Mouse (Mus musculus) spleen, postnatal 10 days (tissue): ENCODE results near the gene Sap18.
"Not testable (repeated sequence)": the region's sequence is repeated elsewhere in the genome, so short reads cannot be mapped to it uniquely, and the experiment has no call there.

Source experiments
- DNase-seq, 2 experiments: peaks; one replicate each; pipeline ENCODE4 v3.0.0; 2021 to 2022; ENCODE audit warnings: low spot score in 2 of 2

The Sap18 gene

DNA sequence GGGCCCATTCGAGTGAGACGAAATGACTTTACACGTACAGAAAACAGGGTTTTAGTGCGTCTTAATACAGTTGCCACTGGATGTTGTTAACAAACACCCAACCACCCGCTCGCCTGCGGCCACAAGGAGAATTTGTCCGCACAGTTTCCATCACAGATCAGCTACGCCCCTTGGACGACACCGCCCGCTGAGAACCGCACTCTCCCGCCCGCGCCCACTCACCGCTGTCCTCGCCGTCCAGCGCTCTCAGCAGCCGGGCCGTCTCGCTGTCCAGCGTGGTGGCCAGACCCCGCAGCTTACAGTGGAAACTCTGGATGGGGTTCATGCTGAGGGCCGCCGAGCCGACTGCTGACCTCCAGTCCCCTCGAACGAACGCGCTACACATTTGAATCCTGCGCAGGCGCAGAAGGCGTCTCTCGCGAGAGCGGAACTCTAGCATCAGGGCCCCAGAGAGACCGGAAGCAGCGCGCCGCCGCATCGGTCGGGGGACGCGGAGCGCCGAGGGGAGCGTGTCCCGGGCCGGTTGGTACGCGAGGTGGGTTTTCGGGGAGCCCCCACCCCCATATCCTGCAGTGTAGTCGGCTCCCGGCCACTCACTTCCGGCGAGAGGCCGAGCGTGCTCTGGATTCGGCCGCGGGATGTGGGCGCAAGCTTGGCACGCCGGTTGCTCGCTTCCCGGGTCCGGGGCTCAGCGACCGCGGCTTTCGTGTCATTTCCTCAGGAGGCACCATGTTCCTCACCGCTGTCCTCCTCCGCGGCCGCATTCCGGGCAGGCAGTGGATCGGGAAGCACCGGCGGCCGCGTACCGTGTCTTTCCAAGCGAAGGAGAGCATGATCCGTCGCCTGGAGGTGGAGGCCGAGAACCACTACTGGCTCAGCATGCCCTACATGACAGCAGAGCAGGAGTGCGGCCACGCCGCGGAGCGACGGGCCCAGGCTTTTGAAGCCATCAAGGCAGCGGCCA, 28.1 kb downstream of the Sap18 start, which contains the start of the genes Ska3 and Mrpl57:
Gene Ska3, minus strand, starts transcription at position 398 of the 964 bp plus-strand sequence.
Gene Mrpl57, plus strand, starts transcription at position 447 of the 964 bp plus-strand sequence.
- DNase-seq, result peak; percentile 95

DNA sequence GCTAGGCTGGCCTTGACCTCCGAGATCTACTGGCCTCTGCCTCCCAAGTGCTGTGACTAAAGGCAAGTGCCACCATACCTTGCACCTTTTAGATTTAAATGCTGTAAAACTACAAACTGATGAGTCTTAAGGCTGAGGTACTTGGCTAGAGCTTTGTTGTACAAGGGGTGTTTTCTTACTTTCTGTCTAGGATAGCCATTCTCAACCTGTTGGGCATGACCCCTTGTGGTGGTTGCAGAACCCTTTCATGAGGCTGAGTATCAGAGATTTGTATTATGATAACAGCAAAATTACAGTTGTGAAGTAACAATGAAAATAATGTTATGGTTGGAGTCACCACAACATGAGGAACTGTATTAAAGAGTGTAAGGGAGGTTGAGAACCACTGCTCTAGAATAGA, 29.3 kb downstream of the Sap18 start:
- peak in 1 of 2 experiments; percentile 13 for DNase-seq

DNA sequence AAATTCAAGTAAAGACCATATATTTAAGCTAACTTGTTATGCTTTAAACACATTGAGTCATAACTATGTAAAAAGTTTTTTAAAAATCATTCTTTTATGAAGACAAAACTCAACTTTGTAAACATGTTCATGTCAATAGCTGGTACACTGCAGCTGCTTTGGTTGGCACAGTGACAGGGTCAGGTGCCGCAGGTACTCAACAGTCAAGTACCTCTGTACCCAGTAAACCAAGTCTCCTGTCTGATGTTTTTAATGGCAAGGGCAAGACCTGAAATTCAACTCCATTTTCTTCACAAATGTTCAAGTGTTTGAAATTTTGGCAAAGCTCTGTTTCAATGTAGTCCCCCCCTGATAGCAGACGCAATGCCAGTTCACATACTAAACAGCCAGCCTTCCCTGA, 35.5 kb downstream of the Sap18 start:
- no peak for DNase-seq

DNA sequence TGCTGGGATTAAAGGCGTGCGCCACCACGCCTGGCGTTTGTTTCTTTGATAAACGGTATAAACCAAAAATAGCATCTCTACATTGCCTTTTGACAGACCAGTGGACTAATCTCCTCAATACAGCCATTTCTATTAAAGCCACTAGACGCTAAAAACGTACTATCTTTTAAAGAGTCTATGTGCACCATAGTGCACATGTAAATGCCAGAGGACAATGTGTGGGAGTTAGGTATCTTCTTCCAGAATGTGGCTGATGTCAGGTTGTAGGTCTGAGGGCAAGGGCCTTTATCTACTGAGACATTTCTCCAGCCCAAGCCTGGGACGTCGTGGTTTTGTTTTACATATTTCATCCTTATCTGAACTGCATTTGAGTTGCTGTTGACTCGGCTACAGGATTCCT, 37.2 kb downstream of the Sap18 start:
- DNase-seq, result no peak

DNA sequence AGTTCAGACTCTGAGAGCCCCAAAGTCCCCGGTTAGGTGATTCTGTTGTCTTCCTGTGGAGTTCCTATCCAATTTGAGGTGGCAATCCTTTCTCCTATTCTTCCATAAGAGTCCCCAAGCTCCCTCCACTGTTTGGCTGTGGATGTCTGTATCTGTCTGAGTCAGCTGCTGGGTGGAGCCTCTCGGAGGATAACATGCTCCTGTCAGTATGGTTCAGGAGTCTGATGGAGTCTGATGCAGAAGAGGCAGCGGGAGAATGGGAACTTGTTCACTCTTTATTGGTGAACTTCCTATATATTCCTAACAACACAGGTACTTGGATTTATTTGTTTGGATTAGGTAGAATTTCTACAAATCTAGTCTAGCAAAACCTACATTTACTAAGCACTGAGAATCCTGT, 46.6 kb downstream of the Sap18 start:
- no peak for DNase-seq

DNA sequence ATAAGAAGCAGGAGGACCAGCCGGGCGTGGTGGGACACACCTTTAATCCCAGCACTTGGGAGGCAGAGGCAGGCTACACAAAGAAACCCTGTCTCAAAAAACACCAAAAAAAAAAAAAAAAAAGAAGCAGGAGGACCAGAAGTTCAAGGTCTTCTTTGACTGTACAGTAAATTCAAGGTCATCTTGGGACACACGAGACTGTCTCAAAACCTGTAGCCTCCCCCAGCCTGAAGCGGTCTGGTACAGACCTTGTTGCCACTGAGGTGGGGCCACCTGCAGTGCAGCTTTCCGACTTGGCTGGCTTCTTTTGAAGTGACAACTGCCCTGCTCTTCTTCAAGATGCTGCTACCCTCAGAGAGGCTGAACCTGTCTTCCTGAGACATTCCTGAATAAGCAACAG, 50.1 kb downstream of the Sap18 start:
- not testable (repeated sequence) for DNase-seq

DNA sequence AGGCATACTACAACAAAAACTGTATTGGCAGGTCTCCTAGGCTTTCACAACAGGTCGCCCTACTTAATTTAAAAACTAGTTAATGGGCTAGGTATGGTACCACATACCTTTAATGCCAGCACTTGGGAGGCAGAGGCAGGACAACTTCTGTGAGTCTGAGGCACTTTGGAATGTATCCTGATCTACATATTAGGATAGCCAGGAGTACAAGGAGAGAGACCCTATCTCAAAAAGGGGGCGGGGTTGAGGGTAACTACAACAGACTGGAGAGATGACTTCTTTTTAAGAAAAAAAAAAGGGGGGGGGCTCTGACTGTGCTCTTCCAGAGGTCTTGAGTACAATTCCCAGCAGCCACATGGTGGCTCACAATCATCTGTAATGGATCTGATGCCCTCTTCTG, 50.7 kb downstream of the Sap18 start:
- DNase-seq, result no peak

DNA sequence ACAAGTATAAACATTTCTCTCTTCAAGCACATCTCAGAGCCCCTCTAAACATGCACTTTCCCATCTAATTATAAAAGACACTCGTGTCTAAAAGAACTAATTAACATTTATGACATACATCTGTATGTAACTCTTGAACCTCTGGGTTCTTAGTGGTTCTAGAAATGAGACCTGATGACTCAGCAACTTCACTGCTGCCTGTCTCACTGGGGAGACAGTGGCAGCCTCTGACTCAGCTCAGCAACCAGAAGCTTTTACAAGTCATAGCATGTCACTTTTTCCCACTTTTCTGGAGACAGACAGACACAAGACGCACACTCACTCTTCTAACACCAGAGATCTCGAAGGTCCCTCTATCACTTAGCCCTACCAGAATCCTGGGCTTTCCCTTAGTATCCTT, 52.4 kb downstream of the Sap18 start:
- no peak for DNase-seq

DNA sequence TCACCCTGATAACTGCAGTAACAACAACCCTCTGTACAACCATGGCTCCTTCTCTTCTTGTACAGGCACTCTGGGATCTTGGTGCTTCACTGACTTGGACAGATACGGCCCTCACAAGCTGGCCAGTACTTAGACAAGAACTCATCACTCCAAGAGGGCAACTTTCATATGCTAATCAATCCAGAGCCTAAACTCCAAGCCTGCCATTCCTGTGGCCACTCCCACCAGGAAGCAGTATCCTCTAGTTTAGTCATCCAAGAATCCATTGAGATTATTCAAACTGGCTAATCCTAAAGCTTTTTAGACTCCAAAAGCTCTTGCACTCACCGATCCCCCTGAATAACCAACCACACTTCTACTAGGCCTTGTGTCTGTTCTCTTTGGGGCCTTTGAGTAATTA, 55.0 kb downstream of the Sap18 start:
- no peak for DNase-seq

DNA sequence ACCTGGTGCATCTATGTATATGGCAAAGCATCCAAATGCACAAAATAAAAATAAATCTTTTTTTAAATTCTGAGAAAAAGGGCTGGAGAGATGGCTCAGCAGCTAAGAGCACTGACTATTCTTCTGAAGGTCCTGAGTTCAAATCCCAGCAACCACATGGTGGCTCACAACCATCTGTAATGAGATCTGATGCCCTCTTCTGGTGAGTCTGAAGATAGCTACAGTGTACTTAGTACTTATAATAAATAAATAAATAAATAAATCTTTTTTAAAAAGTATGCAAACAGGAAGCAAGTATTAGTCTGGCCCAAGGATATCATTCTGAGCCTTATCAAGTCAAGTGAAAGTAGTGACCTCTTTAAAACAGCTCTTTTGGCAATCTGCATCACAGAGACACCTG, 58.1 kb downstream of the Sap18 start:
- DNase-seq, result not testable (repeated sequence)
